Mouse (Mus musculus): ENCODE results near the gene Shc1.

- TF ChIP-seq GATA1 (IDR thresholded peaks at IDR 0.05; ENCODE audit: borderline replicate concordance, low read length) (no peak), CTCF (IDR thresholded peaks at IDR 0.05; ENCODE audit: low read depth, low read length) (no peak)
Observed at GRCm38 (mm10) chr3:89390111-89390515, 28.1 kb upstream of the Shc1 start.
